Mouse (Mus musculus) urinary bladder, adult 2 months (tissue): ENCODE data around the gene 4930544G11Rik. TPM values are rescaled to one million over a fixed set of nuclear protein-coding genes. Genes with fewer than 3 reads are reported as not detected.

ENCODE experiments used
- DNase-seq: peaks from one replicate; pipeline ENCODE4 v3.0.0; 2022; ENCODE audit warnings: low spot score
- polyA plus RNA-seq: library from polyadenylated mRNA; depleted of rRNA; stranded (reverse); fragments of >200 nt; gene quantifications from 2 replicates; pipeline ENCODE4 v1.2.3, GENCODE M21; 2012; rRNA removed

Gene 4930544G11Rik
- polyA plus RNA-seq: not detected in 2 replicates

- no peak for DNase-seq
These were observed at the start of gene 4930544G11Rik for GRCm38 (mm10) chr6:65952309-65952708. Gene 4930544G11Rik, plus strand, starts transcription at chr6:65952609.

DNA sequence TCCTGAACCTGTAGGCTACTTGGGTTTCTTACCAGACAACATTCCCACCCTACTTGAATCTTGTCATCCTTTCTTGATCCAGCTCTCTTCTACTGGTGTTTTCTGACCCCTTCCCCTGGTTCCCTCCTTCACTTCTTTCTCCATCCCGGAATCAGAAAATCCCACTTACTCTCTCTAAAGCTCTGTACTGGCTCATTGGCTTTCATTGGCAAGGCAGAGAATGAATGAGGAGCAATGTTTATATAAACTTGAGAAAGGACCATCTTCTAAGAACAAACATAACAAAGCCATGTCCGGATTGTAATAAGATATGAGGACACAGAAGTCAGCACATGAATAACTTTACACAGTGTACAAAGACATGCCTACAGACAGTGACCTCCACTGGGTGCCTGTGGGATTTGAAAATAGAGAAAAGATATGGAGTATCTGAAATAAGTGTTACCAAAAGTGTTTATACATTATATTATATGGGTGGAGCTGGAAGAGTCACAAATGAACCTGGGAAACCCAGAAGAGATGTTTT lies 45.7 kb upstream of the 4930544G11Rik start:
- DNase-seq: no peak

DNA sequence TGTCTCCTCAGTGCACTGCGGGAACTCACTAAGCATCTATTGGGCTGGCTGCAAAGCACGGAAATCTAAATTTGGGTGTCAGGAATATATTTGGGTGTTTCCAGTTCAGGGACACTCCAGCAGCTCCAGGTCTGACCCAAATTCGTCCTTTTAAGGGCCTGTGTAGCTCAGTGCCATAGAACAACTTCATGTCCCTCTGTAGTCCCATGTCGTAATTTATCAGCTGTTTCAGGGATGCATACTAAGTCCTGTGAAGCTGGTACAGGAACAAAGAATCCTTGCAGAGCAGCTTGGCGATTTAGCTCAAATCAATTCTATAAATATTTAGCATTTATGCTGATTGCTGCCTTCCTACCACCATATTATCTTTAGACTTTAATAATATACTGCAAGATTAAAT lies 37.0 kb upstream of the 4930544G11Rik start:
- no peak for DNase-seq

- DNase-seq: no peak
These were observed 30.7 kb upstream of the 4930544G11Rik start for GRCm38 (mm10) chr6:65921703-65922102.

DNA sequence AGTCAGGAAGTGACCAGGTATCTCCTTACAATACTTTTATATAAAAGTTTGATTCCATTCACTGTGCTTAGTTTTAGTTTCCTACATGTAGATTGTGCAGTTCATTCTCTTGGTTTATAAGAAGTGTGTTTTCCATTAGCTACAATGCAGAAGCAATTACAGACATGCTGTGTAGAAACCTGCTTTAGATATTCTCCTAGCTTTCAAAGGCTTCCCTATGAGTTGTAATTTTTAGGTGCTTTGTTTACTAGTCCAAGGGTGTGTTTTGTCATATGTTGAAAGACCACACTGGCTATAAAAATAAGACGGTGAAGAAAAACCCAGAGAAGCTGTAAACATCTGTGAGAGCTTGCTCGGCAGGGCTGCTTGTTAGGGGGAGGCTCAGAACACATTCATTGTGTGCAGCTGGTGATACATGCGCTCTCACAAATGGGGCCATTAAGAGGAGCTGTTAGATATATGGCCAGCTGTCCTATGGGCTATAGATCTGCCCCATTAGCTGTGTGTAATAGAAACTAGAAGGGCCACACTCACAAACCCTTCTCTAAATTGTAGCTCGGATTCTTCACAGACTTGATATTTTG lies 28.8 kb upstream of the 4930544G11Rik start:
- DNase-seq: no peak

GRCm38 (mm10) chr6:65925737-65926333 lies 26.6 kb upstream of the 4930544G11Rik start:
- DNase-seq: no peak

DNA sequence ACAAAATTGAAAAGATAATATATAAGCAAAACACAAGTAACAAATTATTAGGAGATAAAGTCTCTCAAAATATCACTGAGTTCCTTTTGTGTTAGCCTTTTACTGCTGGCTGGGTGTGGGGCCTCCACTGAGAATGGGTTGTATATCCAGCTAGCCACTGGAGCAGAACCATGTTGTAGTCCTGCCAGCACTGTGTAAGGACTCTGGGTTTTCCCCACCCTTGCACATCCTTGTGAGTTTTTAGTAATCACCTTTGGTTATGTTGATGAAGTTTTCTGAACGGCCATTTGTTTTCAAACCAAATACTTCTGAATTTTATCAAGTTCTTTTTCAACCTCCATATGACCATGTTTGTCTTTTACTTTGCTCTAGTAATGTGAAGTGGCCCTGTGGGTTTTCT lies 21.9 kb upstream of the 4930544G11Rik start:
- no peak for DNase-seq

- no peak for DNase-seq
These were observed 19.6 kb upstream of the 4930544G11Rik start for GRCm38 (mm10) chr6:65932776-65933175.

- no peak for DNase-seq
These were observed 19.2 kb upstream of the 4930544G11Rik start for GRCm38 (mm10) chr6:65933177-65933576.

DNA sequence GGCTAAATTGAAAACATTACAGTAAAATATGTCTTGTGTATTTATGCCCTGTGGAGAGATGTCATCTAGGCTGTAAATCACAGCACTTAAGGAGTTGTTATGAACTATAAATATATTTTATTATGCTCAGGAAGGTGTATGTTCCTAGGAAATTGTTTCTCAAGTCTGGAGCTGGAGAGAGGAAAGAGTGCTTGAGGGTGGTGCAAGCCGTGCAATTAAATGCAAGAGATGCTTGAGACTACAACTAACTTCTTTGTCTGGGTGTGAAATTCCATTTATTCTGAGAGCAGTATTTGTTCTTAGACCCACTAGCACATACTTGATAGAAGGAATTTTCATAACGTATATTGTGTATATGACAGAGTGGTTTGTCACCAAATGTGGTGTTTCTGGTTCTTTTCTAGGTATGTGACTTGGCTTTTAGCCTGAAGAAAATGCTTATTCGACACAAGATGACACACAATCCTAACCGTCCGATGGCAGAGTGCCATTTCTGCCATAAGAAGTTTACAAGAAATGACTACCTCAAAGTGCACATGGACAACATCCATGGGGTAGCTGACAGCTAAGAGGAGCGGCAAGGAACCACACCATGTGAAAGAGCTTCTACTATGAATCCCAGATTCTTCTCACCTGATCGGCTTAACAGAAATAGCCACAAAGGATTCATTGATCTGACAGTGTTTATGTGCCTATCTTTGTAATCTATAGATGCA lies 16.7 kb upstream of the 4930544G11Rik start:
- DNase-seq: no peak

- DNase-seq: no peak
These were observed 1.9 kb upstream of the 4930544G11Rik start for GRCm38 (mm10) chr6:65950492-65950891.

- DNase-seq: no peak
These were observed 17.1 kb downstream of the 4930544G11Rik start for GRCm38 (mm10) chr6:65969386-65970111.

GRCm38 (mm10) chr6:65970410-65970809 lies 18.0 kb downstream of the 4930544G11Rik start:
- no peak for DNase-seq

- no peak for DNase-seq
These were observed 39.7 kb downstream of the 4930544G11Rik start for GRCm38 (mm10) chr6:65992081-65992480.

DNA sequence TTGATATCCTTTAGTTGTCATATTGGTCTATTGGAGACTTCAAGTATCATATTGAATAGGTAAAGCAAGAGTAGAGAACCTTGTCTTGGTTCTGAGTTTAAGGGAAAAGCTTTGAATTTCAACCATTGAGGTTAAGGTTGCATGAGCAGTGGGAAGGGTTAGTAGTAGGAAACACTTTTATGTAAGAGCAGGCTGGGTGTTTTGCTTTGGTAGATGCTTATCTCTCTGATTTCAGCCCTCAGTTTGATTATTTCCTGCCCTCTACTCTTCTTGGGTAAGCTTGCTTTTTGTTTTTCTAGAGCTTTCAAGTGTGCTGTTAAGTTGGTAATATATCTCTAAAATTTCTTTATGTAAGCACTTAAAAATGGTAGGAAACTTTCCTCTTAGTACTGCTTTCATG lies 45.9 kb downstream of the 4930544G11Rik start:
- no peak for DNase-seq

Other genes with a start within 250 kb of the 4930544G11Rik start
- gene Prdm5, start 173.6 kb upstream of the 4930544G11Rik start, polyA plus RNA-seq: 12.0 and 12.4 TPM in 2 replicates